Mouse (Mus musculus) lung, postnatal 14 days (tissue): Measurements from ENCODE around the gene Skint4.

Experiments used
- DNase-seq: peaks from one replicate; pipeline ENCODE4 v3.0.0; 2021

Skint4 gene

DNA sequence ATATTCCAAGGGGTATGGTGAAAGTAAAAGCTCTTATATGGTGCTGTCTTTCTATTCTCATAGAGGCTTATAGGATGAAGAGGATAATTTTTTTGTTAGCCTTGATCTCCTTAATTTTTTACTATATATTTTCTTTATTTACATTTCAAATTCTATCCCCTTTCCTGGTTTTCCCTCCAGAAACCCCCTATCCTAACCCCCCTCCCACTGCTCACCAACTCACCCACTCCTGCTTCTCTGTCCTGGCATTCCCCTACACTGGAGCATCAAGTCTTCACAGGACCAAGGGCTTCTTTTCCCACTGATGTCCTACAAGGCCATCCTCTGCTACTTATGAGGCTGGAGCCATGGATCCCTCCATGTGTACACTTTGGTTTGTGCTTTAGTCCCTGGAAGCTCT is at the start of gene Skint4:
TSS of gene Skint4 (plus strand) at position 301 of the 400 bp plus-strand sequence.
- DNase-seq, result no peak
